Mouse (Mus musculus): ENCODE measurements at regions not wholly inside any gene's neighbourhood (a gene's known extent, or its start where the extent isn't known, plus 50 kb on each side); places are given as distances from the start of the nearest gene placed in this dataset.

- no peak for TF ChIP-seq CTCF (IDR thresholded peaks at IDR 0.05)
- TF ChIP-seq EP300 (IDR thresholded peaks at IDR 0.05; ENCODE audit: insufficient read depth, low read depth, low read length) = no peak
- no peak for TF ChIP-seq POLR2A (IDR thresholded peaks at IDR 0.05; ENCODE audit: insufficient read depth, low read depth, low read length)
Measured at GRCm38 (mm10) chr7:137916351-137916750, 478.9 kb downstream of the Glrx3 start.

Measured in heart, adult 2 months (tissue).